In the genomic region with DNA sequence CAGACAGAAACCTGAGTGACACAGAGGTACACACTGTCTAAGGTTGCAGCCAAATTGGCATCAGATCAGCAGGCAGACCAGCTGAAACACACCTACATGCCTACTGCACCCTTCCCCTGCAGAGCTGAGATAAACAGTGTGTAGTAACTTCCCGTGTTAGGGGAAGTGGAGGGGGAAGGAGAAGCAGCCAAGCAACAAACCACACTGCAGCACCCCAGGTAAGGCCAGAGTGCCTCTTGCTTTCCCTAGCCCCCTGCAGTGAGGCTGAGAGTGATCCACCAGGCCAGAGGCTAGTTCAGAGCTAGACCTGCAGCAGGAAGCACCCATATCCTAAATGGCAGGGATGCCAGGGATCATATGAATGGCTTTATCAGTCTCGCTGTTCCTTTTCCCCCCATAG, we compare ENCODE assay signal across 19 mouse cellular contexts. TPM values are rescaled to one million over a fixed set of nuclear protein-coding genes. Genes with fewer than 3 reads are reported as not detected.
"Had no signal": no experiment of that assay in that cellular context is flagged by ENCODE, and none has a peak within 500 bp of the region (broad histone marks: within the 10 kb centered on the region; RNA-seq: fewer than 3 reads in every experiment).

No protein-coding gene starts in this region.

RNA-seq across cellular contexts. Expression of a gene that starts 7.9 kb away (rescaled TPM):
- total RNA-seq: layer of hippocampus, adult 8-10 months; layer of hippocampus, postnatal 14 days; left cerebral cortex, adult 18-20 months; left cerebral cortex, postnatal 10 days had no signal

RNA-seq across cellular contexts. Expression of a gene that starts 23.7 kb away (rescaled TPM):
- total RNA-seq: layer of hippocampus, adult 8-10 months; layer of hippocampus, postnatal 14 days; left cerebral cortex, adult 18-20 months; left cerebral cortex, postnatal 10 days; left cerebral cortex, postnatal 4 days; liver, adult 2 months had no signal
- polyA plus RNA-seq: intestine, embryonic 16.5 days; kidney, adult 2 months; kidney, embryonic 15.5 days; large intestine, adult 2 months; limb, embryonic 13.5 days; liver, adult 2 months; liver, embryonic 14.5 days; lung, adult 2 months; lung, postnatal 0 days; macrophage; midbrain, embryonic 10.5 days; midbrain, embryonic 14.5 days; neural tube, embryonic 12.5 days; stomach, postnatal 0 days had no signal
